Mouse (Mus musculus) neural tube, embryonic 10.5 days (tissue): Measurements from ENCODE around the gene Foxp1.

Experiments
- DNase-seq: peaks from one replicate; pipeline ENCODE4 v3.0.0-alpha.2; 2017; ENCODE audit warnings: low spot score; ENCODE audit errors: extremely low spot score

Gene Foxp1

GRCm38 (mm10) chr6:99485217-99485883 lies 37.2 kb downstream of the Foxp1 start:
- peak; percentile 72 for DNase-seq

DNA sequence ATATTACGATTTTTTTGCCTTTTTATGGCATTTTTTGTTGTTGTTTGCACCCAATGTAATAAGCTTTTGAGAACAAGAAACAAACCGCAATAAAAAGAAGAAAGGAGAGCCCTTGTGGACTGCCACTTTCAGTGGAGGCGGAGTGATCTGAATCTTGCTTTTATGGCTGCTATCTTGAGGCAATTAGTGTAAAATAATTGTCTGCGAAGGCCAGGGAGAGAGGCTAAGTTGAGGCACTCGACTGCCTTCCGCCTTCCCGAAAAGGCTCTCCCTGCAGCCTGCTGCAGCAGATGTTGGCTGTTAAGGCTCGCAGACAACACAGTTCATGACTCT lies 37.7 kb downstream of the Foxp1 start:
- DNase-seq, result no peak

GRCm38 (mm10) chr6:99484197-99484725 lies 38.3 kb downstream of the Foxp1 start:
- no peak for DNase-seq

DNA sequence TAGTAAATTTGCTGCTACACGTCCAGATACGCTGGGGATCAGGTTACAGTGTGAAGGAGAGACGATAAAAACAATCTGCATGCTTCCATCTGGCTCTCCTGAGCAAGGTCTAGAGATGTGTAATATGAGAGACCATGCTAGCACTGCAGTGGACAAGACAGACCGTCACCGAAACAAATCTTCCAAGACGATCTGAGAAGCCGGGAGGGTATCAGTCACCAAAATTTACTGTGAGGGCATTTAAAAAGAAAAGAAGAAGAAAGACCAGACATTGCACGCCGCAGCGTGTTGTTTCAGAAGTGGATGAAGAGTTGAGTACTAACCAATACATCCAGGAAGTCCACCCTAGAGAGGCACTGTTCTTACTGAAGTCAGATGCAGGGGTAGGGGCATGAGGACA lies 39.0 kb downstream of the Foxp1 start:
- DNase-seq, result peak; percentile 39

DNA sequence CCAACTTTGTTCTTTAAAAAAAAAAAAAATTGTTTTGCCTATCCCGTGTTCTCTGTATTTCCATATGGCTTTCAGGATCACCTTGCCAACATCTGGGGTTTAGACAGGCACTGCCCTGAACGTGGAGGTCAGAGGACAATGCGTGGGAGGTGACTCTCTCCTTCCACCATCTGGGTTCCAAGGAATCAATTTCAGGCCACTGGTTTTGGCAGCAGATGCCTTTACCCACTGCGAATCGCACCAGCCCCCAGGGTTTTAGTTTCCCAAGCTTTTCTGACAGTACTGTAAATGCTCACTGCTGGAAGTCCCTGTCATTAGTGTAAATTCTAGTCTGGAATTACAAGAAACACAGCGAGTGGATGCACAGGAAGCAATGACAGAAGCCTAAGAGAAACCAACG lies 41.0 kb downstream of the Foxp1 start:
- peak; percentile 42 for DNase-seq

DNA sequence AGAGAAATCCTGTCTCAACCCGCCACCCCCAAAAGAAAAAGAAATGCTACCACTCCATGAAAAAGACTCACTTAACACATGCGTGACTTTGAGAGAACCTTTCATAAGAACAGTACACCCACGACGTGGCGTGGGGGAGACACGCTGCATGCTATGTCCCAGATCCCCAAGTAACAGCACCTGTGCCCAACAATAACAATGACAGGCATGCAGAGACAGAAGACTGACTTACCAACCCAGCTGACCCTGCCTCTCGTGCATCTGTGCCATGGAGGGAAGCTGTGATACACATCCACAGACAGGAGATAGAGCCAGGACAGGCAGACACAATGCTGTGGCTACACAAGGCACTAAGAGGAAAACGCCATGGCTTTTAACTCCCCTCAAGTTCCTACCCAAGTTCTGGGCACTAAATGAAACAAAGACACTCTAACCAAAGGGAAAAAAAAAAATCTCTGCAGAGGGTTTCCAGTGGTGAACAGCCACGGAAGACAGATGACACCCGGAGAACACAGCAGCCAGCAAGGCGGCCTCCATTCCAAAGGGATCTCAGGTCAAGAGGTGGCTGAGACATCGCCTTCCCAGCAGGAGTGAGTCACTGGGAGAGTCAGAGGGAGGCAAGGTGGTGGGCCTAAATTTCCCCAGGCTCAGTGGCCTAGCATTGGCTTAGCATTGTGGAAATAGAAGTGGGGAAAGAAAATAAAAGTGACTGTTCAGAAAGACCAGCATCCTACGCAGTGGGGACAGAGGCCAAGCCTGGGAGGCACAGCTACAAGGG lies 43.5 kb downstream of the Foxp1 start:
- no peak for DNase-seq

DNA sequence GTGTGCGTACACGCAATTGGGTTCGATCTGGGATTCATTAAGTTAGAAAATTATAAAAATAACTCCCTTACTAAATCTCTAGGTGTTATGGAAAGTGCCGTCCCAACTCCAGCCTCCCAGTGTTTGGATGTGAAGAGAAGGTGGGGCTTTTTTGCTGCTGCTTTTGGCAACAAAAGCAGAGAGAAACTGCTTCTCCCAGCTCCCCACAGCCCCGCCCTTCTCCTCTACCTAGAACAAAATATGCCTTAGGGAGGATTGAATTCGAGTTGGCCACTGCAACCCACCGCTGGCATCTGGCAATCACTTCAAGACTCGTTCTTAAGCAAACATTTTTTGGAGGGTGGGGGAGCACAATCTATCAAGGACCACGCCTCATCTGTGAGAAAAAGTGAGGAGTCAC lies 47.5 kb downstream of the Foxp1 start:
- no peak for DNase-seq

DNA sequence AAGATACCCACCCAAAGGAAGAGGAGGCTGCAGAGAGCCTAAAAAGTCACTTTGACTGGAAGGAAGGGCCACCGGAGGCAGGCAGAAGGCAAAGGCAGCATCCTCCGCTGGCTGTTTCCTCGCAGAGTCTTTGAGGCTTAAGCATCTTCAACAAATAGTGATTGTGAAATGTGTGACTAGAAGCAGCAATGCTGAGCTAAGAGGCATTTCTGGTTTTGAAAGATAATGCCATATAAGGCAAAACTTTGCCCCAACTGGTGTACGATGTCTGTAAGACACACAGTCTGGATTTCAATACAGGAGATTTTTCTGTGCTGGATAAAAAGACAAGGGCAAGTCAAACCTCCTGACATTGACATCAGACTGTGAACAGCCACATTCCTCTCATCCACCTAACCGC lies 51.6 kb downstream of the Foxp1 start:
- DNase-seq, result no peak

GRCm38 (mm10) chr6:99469134-99469834 lies 53.2 kb downstream of the Foxp1 start:
- DNase-seq, result no peak

- no peak for DNase-seq
Measured at GRCm38 (mm10) chr6:99467831-99468230, 54.7 kb downstream of the Foxp1 start.

- DNase-seq, result no peak
Measured at GRCm38 (mm10) chr6:99467109-99467508, 55.4 kb downstream of the Foxp1 start.

DNA sequence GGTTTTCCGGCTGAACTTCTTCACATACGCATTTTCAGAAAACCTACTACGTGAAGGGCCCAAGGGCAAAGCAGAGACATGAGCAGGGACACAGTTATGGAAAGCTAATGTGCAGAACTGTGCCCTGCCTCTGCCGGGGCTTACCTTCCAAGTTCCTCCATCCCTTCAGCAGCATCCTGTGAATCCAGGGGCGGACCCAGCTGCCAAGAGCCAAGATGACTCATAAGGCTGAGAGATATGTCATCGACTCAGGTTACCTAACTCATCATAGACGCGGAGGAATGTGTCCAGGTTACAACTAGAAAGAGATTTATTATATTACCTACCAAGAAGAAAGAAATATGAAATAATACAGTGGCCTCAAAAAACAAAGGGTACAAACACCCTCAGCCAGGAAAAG lies 56.2 kb downstream of the Foxp1 start:
- no peak for DNase-seq

DNA sequence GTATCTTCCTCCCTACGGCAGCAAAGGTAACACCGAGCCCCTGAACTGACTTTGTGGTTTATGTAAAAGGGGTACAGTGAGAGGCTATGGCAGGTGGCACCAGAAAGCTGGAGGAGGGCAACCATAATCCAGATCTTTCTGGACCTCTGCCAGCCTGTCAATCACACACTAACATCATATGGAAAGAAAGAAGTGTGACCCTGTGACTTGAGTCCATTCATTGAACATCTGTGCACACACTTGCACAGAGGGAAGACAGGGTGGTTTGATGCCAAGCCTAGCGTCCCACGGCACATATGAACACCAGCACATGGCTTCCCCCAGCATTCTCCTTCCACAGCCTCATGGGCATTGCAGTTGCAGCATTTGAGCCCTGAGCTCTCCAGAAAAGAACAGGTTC lies 58.1 kb downstream of the Foxp1 start:
- no peak for DNase-seq

DNA sequence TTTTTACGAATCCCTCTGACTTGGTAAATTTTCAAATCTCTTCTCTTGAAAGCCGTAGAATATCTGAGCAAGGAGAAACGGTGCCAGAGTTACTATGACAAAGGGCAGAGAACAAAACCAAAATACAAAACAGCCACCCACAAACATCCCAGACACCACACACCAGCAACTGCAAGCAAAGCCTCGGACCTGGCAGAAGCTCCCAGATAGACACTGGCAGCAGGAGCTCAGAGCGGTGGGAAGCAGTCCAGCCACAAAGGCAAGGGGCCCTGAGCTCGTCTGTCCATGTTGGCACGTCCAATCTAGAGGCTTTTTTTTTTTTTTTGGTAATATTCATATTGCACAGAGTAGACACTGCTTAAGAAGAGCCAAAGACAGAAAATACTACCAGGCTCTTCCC lies 58.6 kb downstream of the Foxp1 start:
- no peak for DNase-seq

- DNase-seq, result no peak
Measured at GRCm38 (mm10) chr6:99458775-99459174, 63.7 kb downstream of the Foxp1 start.

GRCm38 (mm10) chr6:99453763-99454520 lies 68.6 kb downstream of the Foxp1 start:
- no peak for DNase-seq

GRCm38 (mm10) chr6:99452638-99453185 lies 69.8 kb downstream of the Foxp1 start:
- DNase-seq, result no peak

- DNase-seq, result no peak
Measured at GRCm38 (mm10) chr6:99451479-99451878, 71.0 kb downstream of the Foxp1 start.

- no peak for DNase-seq
Measured at GRCm38 (mm10) chr6:99447447-99447846, 75.1 kb downstream of the Foxp1 start.

DNA sequence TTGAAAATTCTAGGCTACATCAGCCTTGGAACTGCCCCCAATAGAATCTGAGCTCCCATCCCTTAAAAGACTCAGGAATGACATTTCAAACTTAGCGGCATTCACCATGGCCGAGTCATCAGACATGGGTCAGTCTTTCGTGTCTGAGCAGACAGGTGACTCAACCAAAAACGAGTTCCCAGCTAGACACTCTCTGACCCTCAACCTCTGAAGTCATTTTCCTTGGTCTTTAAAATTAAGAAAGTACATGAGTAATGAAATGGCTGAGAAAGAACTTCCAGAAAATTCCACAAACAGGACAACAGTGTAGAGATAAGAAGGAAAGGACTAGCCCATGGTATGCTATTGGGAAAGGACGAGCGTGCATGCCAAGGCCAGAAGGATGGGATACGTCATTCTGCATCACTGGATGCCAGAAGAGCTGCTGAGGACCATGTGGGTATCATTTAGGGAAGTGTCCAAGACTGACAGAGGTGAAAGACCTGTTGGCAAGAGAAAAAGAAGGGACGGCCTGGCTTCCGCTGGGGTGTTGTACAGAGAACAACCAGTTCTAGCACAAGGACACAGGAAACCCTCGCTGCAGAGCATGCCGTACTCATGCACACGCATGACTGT lies 75.6 kb downstream of the Foxp1 start:
- no peak for DNase-seq

- no peak for DNase-seq
Measured at GRCm38 (mm10) chr6:99443460-99443859, 79.1 kb downstream of the Foxp1 start.
